Mouse (Mus musculus) bone marrow, adult 2 months (tissue): Measurements from ENCODE around the gene Cap2.

ENCODE experiments used
- CTCF ChIP-seq: fragments of 200-500 bp; IDR thresholded peaks from 2 replicates; pipeline ENCODE4 v1.5.1; 2011; ENCODE audit warnings: low read length, control low read depth; ENCODE audit not compliant: control insufficient read depth, insufficient read depth
- POLR2A ChIP-seq: fragments of 200-500 bp; IDR thresholded peaks from 2 replicates; pipeline ENCODE4 v1.6.1; 2011; ENCODE audit warnings: low read depth, mild to moderate bottlenecking, control low read depth, low read length, borderline replicate concordance; ENCODE audit not compliant: control insufficient read depth

- TF ChIP-seq POLR2A (no peak), CTCF (no peak)
Observed at GRCm38 (mm10) chr13:46659211-46659610, 157.6 kb downstream of the Cap2 start.
